Mouse (Mus musculus): ENCODE measurements around the gene Arf4.
A peak's percentile ranks its signal among the peaks of the same experiment; 100 is the strongest.
"Not testable (repeated sequence)": the region's sequence is repeated elsewhere in the genome, so short reads cannot be mapped to it uniquely, and the experiment has no call there.

The Arf4 gene

GRCm38 (mm10) chr14:26662488-26662887, 24.6 kb downstream of the Arf4 start:
- no peak for DNase-seq (ENCODE audit: low read depth, low spot score)

DNA sequence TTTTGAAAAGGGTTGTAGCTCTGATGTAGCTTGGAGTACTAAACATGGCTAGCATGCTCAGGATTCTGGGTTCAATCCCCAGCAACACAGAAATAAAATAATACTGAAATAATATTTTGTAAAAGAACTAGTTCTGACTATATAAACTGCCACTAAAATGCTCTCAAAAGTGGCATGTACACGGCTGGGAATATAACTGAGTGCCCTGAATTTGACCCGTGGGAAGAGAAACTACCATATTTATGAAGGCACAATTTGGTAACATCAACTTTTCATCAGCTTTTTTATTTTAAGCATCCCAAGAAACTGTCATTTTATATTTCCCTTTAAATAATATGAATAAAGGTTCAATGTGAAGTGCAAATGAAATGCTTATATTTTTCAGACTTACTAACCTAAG, 26.0 kb downstream of the Arf4 start:
- DNase-seq (ENCODE audit: low read depth, low spot score) = no peak

DNA sequence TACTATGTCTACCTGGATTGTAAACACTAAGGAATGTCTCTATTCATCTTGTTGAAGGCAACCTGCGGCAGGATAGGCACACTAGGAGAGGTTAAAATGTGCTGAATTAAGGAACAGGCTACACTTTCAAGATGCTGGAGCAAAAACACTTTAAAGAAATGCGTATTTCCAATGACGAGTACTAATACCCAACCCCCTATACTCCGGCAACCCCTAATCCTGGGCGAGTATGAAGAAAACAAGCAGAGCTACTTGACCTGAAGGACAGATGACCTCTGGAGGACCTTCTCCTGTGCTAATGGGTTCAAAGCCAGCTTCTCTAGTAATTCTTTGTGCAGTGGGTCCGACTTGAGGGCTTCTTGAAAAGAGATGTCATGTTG, 30.1 kb downstream of the Arf4 start:
- no peak for DNase-seq (ENCODE audit: low read depth, low spot score)

DNA sequence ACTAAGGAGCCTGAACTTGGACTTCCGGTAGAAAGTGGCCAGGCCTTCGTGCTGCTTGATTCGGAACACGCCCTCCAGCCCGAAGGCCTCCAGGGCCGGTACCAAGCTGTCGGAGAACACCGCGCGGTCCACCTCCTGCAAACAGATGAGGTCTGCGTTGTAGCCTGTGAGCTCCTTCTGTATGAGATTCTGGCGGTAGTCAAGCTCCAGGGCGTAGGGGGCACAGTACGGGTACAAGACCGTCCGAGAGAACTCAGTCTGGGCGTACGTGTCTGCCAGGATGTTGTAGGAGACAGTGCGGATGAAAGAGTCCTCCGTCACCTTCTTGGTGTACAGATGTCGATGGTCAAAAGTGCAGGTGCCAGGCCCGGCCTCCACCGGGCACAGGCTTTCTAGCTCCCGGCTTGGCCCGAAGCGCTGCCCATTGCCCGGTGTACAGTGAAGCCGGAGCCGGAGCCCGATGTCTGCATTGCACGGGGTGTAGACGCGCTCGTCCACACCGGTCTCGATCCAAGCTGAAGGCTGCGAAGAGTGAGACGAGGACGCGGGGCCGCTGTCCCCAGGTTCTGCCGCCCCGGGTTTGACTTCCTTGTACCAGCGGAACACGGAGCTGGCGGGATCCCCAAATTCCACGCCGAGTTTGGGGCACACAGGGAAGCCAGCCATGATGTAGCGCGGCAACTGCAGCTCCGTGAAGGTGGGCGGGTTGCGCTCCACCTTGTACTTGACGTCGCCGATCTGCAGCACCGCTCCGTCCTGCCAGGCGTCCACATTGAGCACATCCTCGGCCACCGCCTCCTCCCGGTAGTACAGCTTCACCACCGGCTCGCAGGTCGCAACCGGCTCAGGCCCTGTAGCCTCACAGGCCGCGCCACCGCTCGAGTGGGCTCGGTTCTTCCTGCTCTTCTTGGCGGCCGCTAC, 30.8 kb downstream of the Arf4 start:
- DNase-seq (ENCODE audit: low read depth, low spot score) = peak; percentile 35

DNA sequence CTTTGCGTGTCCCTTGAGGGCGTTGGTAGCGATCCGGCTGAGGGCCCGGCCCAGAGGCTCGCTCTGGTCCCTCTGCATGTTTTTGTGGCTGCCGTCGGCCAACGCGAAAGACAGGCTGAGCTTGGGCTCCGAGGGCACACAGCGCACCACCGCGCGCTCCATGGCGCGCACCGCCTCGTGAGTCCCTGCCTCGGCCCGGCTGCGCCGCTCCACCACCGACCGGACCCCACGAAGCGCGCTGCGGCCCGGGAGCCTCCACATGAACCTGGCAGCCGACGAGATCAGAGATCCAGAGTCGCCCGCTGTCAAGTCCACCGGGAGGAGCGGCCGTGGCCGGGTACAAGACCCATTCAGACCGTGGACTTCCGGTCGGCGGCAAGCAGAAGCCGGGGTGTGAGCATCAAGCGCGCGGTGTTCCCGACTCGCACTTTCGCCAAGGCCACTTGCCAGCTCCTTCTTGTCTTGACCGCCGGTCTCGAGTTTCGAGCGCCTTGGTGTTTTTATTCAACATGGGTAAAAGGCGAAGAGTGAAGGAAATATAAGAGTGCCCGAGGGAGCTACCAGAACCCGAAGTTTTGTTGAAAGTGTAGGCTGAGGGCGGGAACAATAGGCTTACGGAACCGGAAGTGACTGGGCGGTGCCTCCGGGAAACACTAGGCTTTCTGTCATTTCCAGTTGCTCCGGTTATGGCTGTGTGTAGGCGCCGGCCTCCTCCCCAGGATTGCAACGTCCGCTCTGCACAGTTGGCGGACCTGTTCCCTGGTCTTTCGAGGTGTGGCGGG, 31.6 kb downstream of the Arf4 start, which contains the start of gene Pde12:
Gene Pde12 (minus strand): TSS at position 592 of the 782 bp plus-strand sequence.
- DNase-seq (ENCODE audit: low read depth, low spot score) = peak; percentile 96

DNA sequence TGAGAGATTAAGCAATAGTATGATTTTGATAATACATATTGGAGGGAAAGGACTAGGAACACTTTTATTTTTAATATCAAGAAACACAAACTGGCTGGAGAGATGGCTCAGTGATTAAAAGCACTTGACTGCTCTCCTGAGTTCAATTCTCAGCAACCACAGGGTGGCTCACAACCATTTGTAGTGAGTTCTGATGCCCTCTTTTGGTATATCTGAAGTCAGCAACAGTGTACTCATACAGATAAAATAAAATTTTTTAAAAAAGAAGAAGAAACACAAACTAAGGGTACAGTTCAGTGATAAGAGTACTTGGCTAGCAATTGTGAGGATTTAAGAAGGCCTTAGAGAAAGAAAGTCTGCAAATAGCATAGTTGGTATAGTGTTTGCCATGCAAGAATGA, 33.1 kb downstream of the Arf4 start:
- DNase-seq (ENCODE audit: low read depth, low spot score) = no peak

DNA sequence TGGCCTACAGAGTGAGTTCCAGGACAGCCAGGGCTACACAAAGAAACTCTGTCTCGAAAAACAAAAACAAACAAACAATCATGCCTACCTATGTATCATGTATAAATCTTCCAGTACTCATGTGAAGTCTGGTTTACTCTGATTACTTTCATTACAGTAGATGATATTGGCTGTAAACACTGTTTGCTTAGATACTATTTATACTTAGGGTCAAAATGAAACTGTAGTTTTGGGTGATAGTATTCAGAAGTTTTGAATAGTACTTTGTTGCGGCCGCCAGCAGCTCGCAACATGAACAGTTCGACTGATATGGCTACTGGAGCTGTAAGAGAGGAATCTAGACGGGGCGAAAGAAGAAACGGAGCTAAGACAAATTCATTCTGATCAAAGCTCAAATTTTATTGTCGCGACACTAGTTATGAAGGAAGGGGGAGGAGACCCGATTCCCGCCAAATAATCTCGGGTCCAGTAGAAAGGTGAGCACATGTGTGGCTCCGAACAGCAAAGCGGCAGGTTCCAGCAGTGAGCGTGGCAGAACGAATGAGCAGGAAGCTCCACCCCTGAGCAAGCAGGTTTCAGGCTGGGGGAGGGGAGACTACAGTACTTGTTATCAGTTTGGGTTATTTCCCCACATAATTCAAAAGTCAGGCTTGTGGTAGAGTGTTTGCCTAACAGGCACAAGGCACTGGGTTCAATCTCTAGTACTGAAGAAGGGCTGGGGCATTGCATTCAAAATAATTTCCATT, 34.2 kb downstream of the Arf4 start:
- not testable (repeated sequence) for DNase-seq (ENCODE audit: low read depth, low spot score)

GRCm38 (mm10) chr14:26674476-26675169, 36.7 kb downstream of the Arf4 start:
- DNase-seq (ENCODE audit: low read depth, low spot score) = not testable (repeated sequence)

DNA sequence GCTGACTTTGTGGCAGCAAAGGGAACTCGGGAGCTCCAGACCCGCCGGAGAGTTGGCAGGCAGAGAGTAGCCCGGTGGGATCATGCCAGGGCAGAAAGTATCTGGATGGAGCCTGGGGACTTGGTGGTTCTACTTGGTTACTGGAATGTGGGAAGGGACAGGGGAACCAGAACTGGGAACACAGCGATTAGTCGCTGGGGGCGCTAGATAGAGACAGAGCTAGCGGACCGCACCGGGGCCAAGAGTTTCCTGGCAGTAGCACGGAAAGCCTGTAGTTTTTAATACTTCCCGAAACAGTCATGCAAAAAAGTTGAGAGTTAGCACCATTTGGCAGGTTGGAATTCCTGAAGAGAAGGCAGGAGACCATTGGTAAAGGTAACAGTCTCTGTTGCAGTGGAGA, 37.5 kb downstream of the Arf4 start:
- no peak for DNase-seq (ENCODE audit: low read depth, low spot score)

DNA sequence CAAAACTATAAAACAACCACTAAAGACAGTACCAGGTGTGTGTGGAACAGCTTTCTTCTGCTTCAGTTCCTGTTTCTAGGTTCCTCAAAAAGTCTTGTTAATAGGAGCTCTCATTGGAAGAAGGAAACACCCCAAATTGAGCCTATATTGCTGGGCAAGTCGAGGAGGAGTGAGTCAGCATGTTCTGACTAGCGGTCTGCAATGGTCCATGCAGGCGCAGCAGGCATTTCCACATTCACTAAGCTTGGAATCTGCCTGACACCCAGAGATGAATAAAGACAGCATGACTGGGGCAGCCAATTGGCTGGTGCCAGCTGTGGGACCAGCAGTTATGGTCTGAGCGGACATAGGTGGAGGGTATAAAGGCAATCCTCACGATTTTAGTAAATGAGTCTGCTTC, 37.9 kb downstream of the Arf4 start:
- no peak for DNase-seq (ENCODE audit: low read depth, low spot score)

DNA sequence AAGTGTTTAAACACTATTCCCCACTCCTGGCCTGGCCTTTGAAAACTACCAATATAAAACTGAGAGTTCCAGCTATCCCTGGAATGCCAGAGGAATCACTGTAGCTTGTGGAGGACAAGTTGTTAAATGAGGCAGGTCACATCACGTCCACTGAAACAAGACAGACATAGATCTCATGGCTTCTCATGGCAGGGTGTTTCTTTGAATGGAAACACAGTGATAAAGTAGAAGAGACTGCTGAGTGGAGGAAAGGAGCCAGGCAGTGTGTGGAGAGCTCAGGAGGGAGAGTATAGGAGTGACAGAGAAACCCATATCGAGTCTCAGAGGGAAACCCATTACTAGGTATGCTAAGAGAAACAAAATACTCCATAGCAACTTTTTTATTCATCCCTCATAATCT, 52.9 kb downstream of the Arf4 start:
- DNase-seq (ENCODE audit: low read depth, low spot score) = no peak

DNA sequence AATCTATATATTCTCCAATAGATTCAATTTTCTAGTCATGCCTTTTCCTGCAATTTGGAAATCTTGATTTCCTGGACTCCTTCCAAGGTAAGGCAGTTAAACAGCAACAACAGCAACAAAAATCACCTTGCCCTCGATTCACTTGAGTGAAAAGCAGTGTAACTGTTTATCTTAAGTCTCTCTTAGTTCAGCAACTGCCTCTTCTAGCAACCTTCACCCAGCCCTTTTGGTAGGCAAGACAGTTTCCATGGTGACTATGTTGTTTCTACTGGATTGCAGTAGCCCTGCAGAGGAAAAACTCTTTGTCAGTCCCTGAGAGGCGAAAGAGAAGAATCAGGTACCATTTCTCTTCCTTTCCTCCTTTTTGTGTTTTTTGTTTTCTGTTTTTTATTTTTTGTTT, 53.5 kb downstream of the Arf4 start:
- DNase-seq (ENCODE audit: low read depth, low spot score) = no peak

DNA sequence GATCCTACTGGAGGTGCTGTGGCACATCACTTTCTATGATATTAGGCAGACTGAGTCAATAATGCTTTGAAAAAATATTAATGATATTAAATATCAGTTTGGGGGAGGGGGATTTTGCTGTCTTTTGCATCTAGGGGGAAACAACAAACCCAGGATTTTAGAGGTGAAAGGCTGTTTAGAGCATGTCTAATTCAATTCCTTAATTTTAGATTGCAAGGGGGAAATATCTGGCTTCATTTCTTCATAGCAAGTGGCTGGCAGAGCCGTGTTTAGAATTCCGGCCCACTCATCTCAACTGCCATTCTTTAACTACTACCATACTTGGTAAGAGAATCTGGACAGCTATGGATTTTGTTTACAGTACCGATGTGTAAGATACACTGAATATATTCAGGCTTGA, 55.1 kb downstream of the Arf4 start, which contains the start of gene Dnah12:
Gene Dnah12 (plus strand): TSS at position 301 of the 400 bp plus-strand sequence.
- DNase-seq (ENCODE audit: low read depth, low spot score) = no peak

- DNase-seq (ENCODE audit: low read depth, low spot score) = peak; percentile 9
These were observed 60.0 kb downstream of the Arf4 start for GRCm38 (mm10) chr14:26697912-26698311.

DNA sequence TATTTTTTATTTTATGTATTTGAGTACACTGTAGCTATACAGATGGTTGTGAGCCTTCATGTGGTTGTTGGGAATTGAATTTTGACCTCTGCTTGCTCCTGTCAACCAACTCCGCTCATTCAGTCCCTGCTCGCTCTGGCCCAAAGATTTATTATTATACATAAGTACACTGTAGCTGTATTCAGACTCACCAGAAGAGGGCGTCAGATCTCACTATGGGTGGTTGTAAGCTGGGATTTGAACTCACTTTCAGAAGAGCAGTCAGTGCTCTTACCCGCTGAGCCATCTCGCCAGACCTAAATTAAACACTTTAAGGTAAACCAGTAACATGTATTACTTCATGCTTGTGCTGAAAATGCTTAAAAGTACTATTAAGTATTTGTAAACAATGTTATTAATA, 67.4 kb downstream of the Arf4 start:
- not testable (repeated sequence) for DNase-seq (ENCODE audit: low read depth, low spot score)
